Mouse (Mus musculus) forebrain, embryonic 11.5 days (tissue): ENCODE results near the gene Doxl2. TPM values are rescaled to one million over a fixed set of nuclear protein-coding genes. Genes with fewer than 3 reads are reported as not detected.

ENCODE experiments used
- ATAC-seq: fragments of 200-750 bp; cut with Nextera tagmentation; replicated peaks from 2 replicates; pipeline ENCODE4 v1.8.0; 2017; ENCODE audit warnings: moderate TSS enrichment; ENCODE audit not compliant: low FRiP score
- DNase-seq: peaks from one replicate; pipeline ENCODE4 v3.0.0-alpha.2; 2017; ENCODE audit warnings: low spot score
- H3K27ac ChIP-seq: fragments of 300-500 bp; sonication (generic); 2 replicates; pipeline ENCODE4 v1.5.1; 2014; ENCODE audit warnings: low read depth, low read length
- H3K27me3 ChIP-seq: fragments of 300-500 bp; sonication (generic); 2 replicates; pipeline ENCODE4 v1.6.1; 2014; ENCODE audit warnings: mild to moderate bottlenecking, low read length, mixed read lengths; ENCODE audit not compliant: control insufficient read depth, insufficient read depth
- H3K36me3 ChIP-seq: fragments of 300-500 bp; sonication (generic); 2 replicates; pipeline ENCODE4 v1.6.1; 2014; ENCODE audit warnings: mild to moderate bottlenecking, low read length, moderate library complexity, mixed read lengths; ENCODE audit not compliant: control insufficient read depth, insufficient read depth
- H3K4me1 ChIP-seq: fragments of 300-500 bp; sonication (generic); replicated peaks from 2 replicates; pipeline ENCODE4 v1.6.1; 2014; ENCODE audit warnings: low read length, mixed read lengths; ENCODE audit not compliant: control insufficient read depth, insufficient read depth
- H3K4me2 ChIP-seq: fragments of 300-500 bp; sonication (generic); 2 replicates; pipeline ENCODE4 v1.6.1; 2014; ENCODE audit warnings: low read depth, mild to moderate bottlenecking, low read length, moderate library complexity, mixed read lengths; ENCODE audit not compliant: severe bottlenecking
- H3K4me3 ChIP-seq: fragments of 300-500 bp; sonication (generic); 2 replicates; pipeline ENCODE4 v1.5.1; 2014; ENCODE audit warnings: low read depth, low read length
- H3K9ac ChIP-seq: fragments of 300-500 bp; sonication (generic); 2 replicates; pipeline ENCODE4 v1.6.1; 2014; ENCODE audit warnings: low read length
- H3K9me3 ChIP-seq: fragments of 300-500 bp; sonication (generic); 2 replicates; pipeline ENCODE4 v1.6.1; 2016; ENCODE audit warnings: low read length, mixed read lengths; ENCODE audit not compliant: control insufficient read depth
- WGBS: fragments of 180-500 bp; shearing (Covaris S2); extraction: QIAGEN DNeasy Blood & Tissue Kit; methylation state at CpG from one replicate; pipeline ENCODE4 v1.1.7; 2014; 5-methylcytosine and 5-hydroxymethylcytosine counted together
- polyA plus RNA-seq: library from polyadenylated mRNA; unstranded; fragments of >200 nt; fragmentation: Nextera tagmentation; extraction: Ambion mirVana; gene quantifications from 2 replicates; pipeline ENCODE4 v1.2.1, GENCODE M21; 2014

The Doxl2 gene
- polyA plus RNA-seq, 1 experiment from 2014 or later = not detected

DNA sequence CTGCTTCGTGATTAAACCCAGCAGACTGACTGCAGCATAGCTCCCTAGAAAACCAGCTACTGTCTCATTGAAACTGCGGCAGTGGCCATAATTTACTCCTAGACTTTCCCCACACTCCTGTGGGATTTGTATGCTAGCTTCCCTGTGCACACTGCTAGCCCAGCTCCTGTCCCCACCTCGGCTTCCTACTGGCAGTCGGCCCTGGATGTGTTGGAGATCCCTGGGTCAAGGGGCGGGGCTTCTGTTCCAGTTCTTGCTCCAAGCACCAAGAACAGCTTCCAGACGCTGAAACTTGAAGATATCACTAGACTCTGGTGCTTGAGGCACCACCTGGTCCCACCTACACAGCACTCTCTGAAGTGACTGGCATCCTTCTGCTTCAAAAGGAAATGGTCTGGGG lies 23.4 kb downstream of the Doxl2 start:
- H3K4me1 ChIP-seq = no peaks in the 10 kb centered on the region
- ATAC-seq = no peak
- no peak overlapping the region for H3K27ac ChIP-seq
- no peak overlapping the region for H3K9ac ChIP-seq
- H3K4me3 ChIP-seq = no peak overlapping the region
- DNase-seq = no peak
- H3K27me3 ChIP-seq = no peaks in the 10 kb centered on the region
- no peak overlapping the region for H3K4me2 ChIP-seq
- 76% methylated on average over 6 of the region's 6 CpGs for whole genome bisulfite sequencing
- no peaks in the 10 kb centered on the region for H3K9me3 ChIP-seq
- H3K36me3 ChIP-seq = no peaks in the 10 kb centered on the region

DNA sequence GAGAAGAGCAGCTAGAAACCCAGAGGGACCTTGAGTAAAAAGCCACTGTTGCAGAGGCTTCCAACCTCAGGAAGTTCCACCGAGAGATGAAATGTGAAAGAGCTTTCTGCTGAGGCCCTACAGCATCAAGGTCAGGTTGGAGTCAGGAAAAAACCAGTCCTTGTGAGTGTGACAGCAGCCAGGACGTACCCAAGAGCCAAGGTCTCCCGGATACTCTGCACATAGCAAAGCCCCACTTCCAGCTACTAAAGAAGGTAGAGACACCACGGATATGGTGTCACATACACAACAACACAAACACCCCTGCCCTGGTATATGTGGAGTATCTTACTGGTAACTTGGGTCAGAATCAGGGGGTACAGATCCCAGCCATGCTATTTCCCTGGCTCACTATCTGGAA lies 24.0 kb downstream of the Doxl2 start:
- Histone ChIP-seq H3K4me1 (no peaks in the 10 kb centered on the region), H3K4me2 (no peak overlapping the region), H3K27ac (no peak overlapping the region), H3K9ac (no peak overlapping the region), H3K36me3 (no peaks in the 10 kb centered on the region), H3K27me3 (no peaks in the 10 kb centered on the region), H3K9me3 (no peaks in the 10 kb centered on the region), H3K4me3 (no peak overlapping the region)
- DNase-seq (no peak), ATAC-seq (no peak)
- WGBS = 90% methylated on average over 4 of the region's 4 CpGs

DNA sequence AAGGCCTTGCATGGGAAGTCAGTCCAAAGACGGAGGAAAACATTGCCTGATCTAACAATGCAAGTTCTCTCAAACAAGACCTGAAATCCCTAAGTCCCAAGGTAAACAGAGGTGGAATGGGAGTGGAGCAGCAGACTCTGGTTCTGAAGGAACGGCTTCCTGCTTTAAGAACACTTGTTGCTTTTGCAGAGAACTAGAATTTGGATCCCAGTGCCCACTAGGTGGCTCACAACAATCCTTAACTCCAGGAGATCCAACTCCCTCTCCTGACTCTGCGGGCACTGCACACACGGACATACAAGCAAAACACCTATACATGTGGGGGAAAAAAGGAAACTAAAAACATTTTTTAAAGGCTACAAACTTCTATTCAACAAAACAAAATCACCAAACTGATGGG lies 28.6 kb downstream of the Doxl2 start:
- Histone ChIP-seq H3K27ac (no peak overlapping the region), H3K27me3 (no peaks in the 10 kb centered on the region), H3K4me1 (no peaks in the 10 kb centered on the region), H3K4me2 (no peak overlapping the region), H3K9ac (no peak overlapping the region), H3K36me3 (no peaks in the 10 kb centered on the region), H3K9me3 (no peaks in the 10 kb centered on the region), H3K4me3 (no peak overlapping the region)
- DNase-seq = no peak
- 47% methylated on average over 4 of the region's 4 CpGs for WGBS
- ATAC-seq = no peak

DNA sequence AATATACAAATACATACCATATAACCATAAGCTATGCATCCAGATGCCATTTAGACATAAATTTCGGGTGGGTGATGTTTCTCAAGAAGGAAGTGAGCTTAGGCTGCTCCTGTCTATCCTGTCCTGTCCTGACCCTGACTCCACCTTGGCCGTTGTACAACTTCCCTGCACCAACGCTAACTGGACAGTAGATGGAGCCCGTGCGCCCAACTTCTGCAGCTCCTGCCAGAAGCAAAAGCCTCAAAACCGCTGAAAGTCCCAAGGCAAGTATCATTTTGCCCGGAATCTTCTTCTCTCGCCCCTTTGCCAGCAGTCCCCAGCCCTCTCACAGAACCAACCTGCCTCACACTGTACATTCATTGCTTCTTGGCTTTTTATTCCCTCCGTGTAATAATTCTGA lies 33.2 kb downstream of the Doxl2 start:
- H3K9ac ChIP-seq = no peak overlapping the region
- WGBS = under 1% methylated on average over 9 of the region's 9 CpGs

DNA sequence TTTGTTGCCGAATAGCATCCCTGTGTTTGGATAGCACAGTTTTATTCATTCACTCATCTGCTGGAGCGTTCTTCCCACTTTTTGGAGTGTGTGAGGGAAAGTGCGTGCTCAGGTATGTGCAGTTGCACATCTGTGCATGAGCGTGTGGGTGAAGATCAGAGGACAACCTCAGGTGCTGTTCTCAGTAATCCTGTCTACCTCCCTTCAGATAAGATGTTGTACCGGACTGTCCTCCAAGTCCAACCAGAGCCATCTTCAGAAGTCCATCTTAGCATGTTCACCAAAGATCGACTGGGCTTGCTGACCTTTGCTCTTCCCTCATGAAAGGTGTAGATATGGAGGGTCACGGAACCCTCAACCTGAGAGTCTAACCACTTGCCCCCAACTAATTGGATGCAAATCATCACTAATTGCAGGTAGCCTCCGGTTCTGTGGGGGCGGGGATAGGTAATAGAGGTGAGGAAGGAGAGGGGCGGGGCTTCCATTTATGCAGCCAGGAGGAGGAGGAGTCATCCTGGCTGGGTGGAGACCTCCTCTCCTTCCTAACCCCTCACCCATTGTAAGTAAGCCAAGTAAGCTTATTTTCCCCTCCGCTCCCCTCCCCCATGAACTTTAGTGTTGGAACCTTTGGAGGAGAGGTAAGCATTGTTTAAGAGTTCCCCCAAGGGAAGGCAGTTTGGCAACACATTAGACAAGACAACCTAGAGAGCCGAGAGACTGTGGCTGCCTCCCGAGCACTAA lies 33.8 kb downstream of the Doxl2 start:
- no peak overlapping the region for H3K9ac ChIP-seq
- H3K27ac ChIP-seq = no peak overlapping the region

More for the DNA sequence above, 33.2 kb downstream of the Doxl2 start:
- ATAC-seq (0 out of 2 replicates have a peak, but pooled peaks have one; percentile 33), DNase-seq (peak; percentile 87)
- Histone ChIP-seq H3K36me3 (no peaks in the 10 kb centered on the region), H3K4me3 (peak overlapping the region; percentile 15; the same call in 1 of the 2 replicates), H3K4me2 (peak overlapping the region; percentile 39), H3K27me3 (no peaks in the 10 kb centered on the region), H3K9me3 (peaks cover 3% of the 10 kb centered on the region; the same call in 1 of the 2 replicates), H3K4me1 (no peaks in the 10 kb centered on the region), H3K27ac (no peak overlapping the region)

DNA sequence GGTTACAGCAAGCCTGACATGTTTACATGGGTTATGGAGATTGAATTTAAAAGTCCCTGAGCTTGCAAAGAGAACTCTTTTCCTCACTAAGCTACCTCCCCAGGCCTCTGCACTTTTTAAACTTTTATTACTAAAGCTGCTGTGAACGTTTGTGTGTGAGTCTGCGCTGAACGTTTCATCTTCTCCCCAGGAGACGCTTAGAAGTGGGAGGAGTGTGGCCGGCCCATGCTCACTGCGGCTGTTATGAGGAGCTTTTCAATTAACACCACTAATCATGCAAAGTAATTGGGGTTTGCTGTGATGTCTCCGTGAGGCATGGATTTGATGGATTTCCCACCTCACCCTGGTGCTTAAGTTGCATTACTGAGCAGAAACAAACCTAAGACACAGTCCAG lies 34.4 kb downstream of the Doxl2 start:
- peak; percentile 51; the same call in 1 of the 2 replicates for ATAC-seq
- Histone ChIP-seq H3K9ac (no peak overlapping the region), H3K36me3 (no peaks in the 10 kb centered on the region), H3K4me1 (no peaks in the 10 kb centered on the region), H3K4me3 (no peak overlapping the region), H3K4me2 (peak overlapping the region; percentile 39; the same call in 1 of the 2 replicates), H3K27ac (no peak overlapping the region), H3K9me3 (peaks cover 3% of the 10 kb centered on the region; the same call in 1 of the 2 replicates), H3K27me3 (no peaks in the 10 kb centered on the region)
- no peak for DNase-seq
- WGBS = 28% methylated on average over 7 of the region's 7 CpGs

More for the DNA sequence above, 33.8 kb downstream of the Doxl2 start:
- DNase-seq (peak; percentile 51), ATAC-seq (peak; percentile 65)
- 27% methylated on average over 13 of the region's 13 CpGs for WGBS
- H3K27me3 ChIP-seq = no peaks in the 10 kb centered on the region
- H3K4me1 ChIP-seq = no peaks in the 10 kb centered on the region
- H3K36me3 ChIP-seq = no peaks in the 10 kb centered on the region
- H3K4me2 ChIP-seq = peak overlapping the region; percentile 39
- H3K4me3 ChIP-seq = peak overlapping the region; percentile 15; the same call in 1 of the 2 replicates
- peaks cover 3% of the 10 kb centered on the region; the same call in 1 of the 2 replicates for H3K9me3 ChIP-seq

DNA sequence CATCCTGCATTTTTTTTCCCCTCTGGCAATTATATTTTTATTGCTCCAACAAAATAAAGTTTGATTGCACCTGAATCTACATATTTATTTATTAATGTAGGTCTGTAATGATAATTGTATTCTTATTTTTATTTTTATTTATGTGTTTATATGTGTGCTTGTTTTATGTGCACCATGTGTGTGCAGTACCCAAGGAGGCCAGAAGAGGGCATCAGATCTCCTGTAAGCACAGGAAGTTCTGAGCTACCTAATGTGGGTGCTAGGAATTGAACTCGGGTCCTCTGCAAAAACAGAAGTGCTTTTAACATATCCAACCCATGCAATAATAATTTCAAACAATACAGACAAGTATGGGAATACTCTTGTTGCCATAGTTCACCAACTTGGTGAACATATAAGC lies 34.9 kb downstream of the Doxl2 start:
- no peak overlapping the region for H3K4me2 ChIP-seq
- H3K4me1 ChIP-seq = no peaks in the 10 kb centered on the region
- H3K27ac ChIP-seq = no peak overlapping the region
- H3K9ac ChIP-seq = no peak overlapping the region
- 95% methylated on average over 1 of the region's 1 CpGs for WGBS
- H3K36me3 ChIP-seq = no peaks in the 10 kb centered on the region
- no peak for DNase-seq
- peaks cover 3% of the 10 kb centered on the region; the same call in 1 of the 2 replicates for H3K9me3 ChIP-seq
- no peaks in the 10 kb centered on the region for H3K27me3 ChIP-seq
- H3K4me3 ChIP-seq = no peak overlapping the region
- no peak for ATAC-seq

DNA sequence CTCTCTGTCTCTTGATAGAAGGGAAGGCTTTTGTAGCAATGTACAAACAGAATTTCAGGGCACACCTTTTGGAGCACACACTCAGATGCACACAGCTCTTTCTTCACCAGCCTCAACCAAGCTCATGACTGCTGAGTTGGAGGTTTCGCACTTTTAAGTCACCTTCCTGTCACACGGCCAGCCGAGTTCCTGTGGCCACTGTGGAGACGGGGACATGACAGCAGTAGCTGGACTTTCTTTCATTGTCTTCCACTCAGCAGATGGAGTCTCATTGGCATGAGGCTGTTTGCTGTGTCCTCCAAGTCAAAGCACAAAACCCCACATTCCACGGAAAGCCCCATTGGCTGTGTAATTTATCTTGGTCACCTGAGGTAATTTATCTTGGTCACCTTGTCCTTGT lies 36.4 kb downstream of the Doxl2 start:
- DNase-seq (no peak), ATAC-seq (no peak)
- Histone ChIP-seq H3K9me3 (peaks cover 3% of the 10 kb centered on the region; the same call in 1 of the 2 replicates), H3K9ac (no peak overlapping the region), H3K27me3 (no peaks in the 10 kb centered on the region), H3K36me3 (no peaks in the 10 kb centered on the region), H3K4me3 (no peak overlapping the region), H3K4me2 (no peak overlapping the region), H3K27ac (no peak overlapping the region), H3K4me1 (no peaks in the 10 kb centered on the region)
- WGBS = 83% methylated on average over 5 of the region's 5 CpGs

DNA sequence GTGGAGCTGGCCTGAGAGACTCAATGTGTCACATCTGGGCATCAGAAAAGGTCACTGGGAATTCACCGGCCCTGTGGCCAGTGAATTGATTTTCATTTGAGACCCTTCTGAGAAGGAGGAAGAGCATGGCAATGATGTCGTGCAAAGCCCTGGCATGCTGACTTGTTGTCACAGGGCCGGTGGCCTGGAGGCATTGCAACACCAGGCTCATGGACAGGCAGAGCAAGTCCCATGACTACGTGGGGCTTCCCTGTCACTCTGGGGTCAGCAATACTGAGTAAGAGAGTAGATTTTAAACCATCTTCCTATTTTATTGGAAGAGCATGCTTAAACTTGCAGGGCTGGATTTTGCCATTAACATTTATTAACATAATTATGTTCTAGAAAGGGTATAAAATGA lies 38.3 kb downstream of the Doxl2 start:
- no peaks in the 10 kb centered on the region for H3K4me1 ChIP-seq
- H3K4me3 ChIP-seq = no peak overlapping the region
- H3K4me2 ChIP-seq = no peak overlapping the region
- DNase-seq (no peak), ATAC-seq (no peak)
- H3K9ac ChIP-seq = no peak overlapping the region
- H3K27me3 ChIP-seq = no peaks in the 10 kb centered on the region
- peaks cover 3% of the 10 kb centered on the region; the same call in 1 of the 2 replicates for H3K9me3 ChIP-seq
- H3K36me3 ChIP-seq = no peaks in the 10 kb centered on the region
- 81% methylated on average over 4 of the region's 4 CpGs for WGBS
- H3K27ac ChIP-seq = no peak overlapping the region
